In genomic region chr7:116260826-116261615, GRCm38 (mm10) we compare ENCODE assay signal across 12 mouse cellular contexts. TPM values are rescaled to one million over a fixed set of nuclear protein-coding genes. Genes with fewer than 3 reads are reported as not detected.
DNase-seq lines count a peak whose midpoint lies in the region; ATAC-seq and TF ChIP-seq lines count a peak whose summit lies in the region.
"Had no signal": no experiment of that assay in that cellular context is flagged by ENCODE, and none has a peak within 500 bp of the region (broad histone marks: within the 10 kb centered on the region; RNA-seq: fewer than 3 reads in every experiment).

No protein-coding gene starts in this region.

- no peaks in the 10 kb centered on the region for H3K27me3 ChIP-seq in stomach, postnatal 0 days (ENCODE audit: control insufficient read depth, insufficient read depth, low read length)
- H3K27me3 ChIP-seq: embryonic facial prominence, embryonic 12.5 days; neural tube, embryonic 12.5 days had no signal

- H3K4me1 ChIP-seq in stomach, postnatal 0 days (replicated peaks; ENCODE audit: control insufficient read depth, insufficient read depth) = no peaks in the 10 kb centered on the region

- peak; percentile 72 for TF ChIP-seq CTCF in layer of hippocampus, adult 2 months (conservative IDR thresholded peaks at IDR 0.05)
- TF ChIP-seq CTCF in stomach, postnatal 0 days (IDR thresholded peaks at IDR 0.05; ENCODE audit: low read depth) = peak; percentile 69

- H3K36me3 ChIP-seq in stomach, postnatal 0 days (ENCODE audit: control insufficient read depth, insufficient read depth, low read length) = no peaks in the 10 kb centered on the region
- H3K36me3 ChIP-seq: embryonic facial prominence, embryonic 12.5 days; neural tube, embryonic 12.5 days had no signal

- no peak overlapping the region for H3K4me2 ChIP-seq in stomach, postnatal 0 days (replicated peaks; ENCODE audit: low read depth)
- H3K4me2 ChIP-seq: embryonic facial prominence, embryonic 12.5 days; neural tube, embryonic 12.5 days had no signal

- no peak for DNase-seq in layer of hippocampus, adult 2 months (ENCODE audit: low spot score in 2 of 2)
- no peak for DNase-seq in layer of hippocampus, postnatal 10 days (ENCODE audit: low spot score in 2 of 2)
- DNase-seq in thymus, postnatal 4 days = peak; percentile 53
- DNase-seq in thymus, postnatal 10 days (ENCODE audit: low spot score in 2 of 2) = no peak
- DNase-seq in stomach, postnatal 0 days (ENCODE audit: low spot score) = peak; percentile 37
- no peak for DNase-seq in embryo, embryonic 10 days (ENCODE audit: low spot score)
- DNase-seq in urinary bladder, postnatal 14 days (ENCODE audit: low spot score) = no peak
- DNase-seq: kidney, adult 8-10 months had no signal

- no peak for TF ChIP-seq EP300 in stomach, postnatal 0 days (optimal IDR thresholded peaks at IDR 0.05)

- peak; percentile 63; the same call in 1 of the 2 replicates for ATAC-seq in common myeloid progenitor, adult 5-6 weeks (replicated peaks; ENCODE audit: low read depth, poor library complexity, severe bottlenecking)
- ATAC-seq in stomach, postnatal 0 days (ENCODE audit: low FRiP score, low TSS enrichment) = peak; percentile 47

- no peak overlapping the region for H3K9ac ChIP-seq in stomach, postnatal 0 days (ENCODE audit: low read length)
- H3K9ac ChIP-seq: embryonic facial prominence, embryonic 12.5 days; neural tube, embryonic 12.5 days had no signal

- H3K9me3 ChIP-seq in stomach, postnatal 0 days (ENCODE audit: control insufficient read depth, low read length) = no peaks in the 10 kb centered on the region
- H3K9me3 ChIP-seq: embryonic facial prominence, embryonic 12.5 days; neural tube, embryonic 12.5 days had no signal

- H3K27ac ChIP-seq in layer of hippocampus, adult 2 months = no peak overlapping the region
- no peak overlapping the region for H3K27ac ChIP-seq in stomach, postnatal 0 days (replicated peaks)
- H3K27ac ChIP-seq: embryonic facial prominence, embryonic 12.5 days; macrophage; neural tube, embryonic 12.5 days had no signal

- WGBS in stomach, postnatal 0 days = 63% methylated on average over 4 of the region's 4 CpGs

- H3K4me3 ChIP-seq in layer of hippocampus, adult 2 months = no peak overlapping the region
- no peak overlapping the region for H3K4me3 ChIP-seq in stomach, postnatal 0 days (ENCODE audit: low read depth, low read length)
- H3K4me3 ChIP-seq: embryonic facial prominence, embryonic 12.5 days; neural tube, embryonic 12.5 days had no signal

RNA-seq across cellular contexts. Expression of gene Plekha7, which starts 47.2 kb away (rescaled TPM):
- total RNA-seq in layer of hippocampus, adult 2 months (2021) = 10 to 100 TPM; 17.2 to 19.1 TPM
- total RNA-seq in layer of hippocampus, postnatal 10 days (2021) = 10 to 100 TPM; 20.5 to 25.9 TPM
- total RNA-seq in common myeloid progenitor, adult 5-6 weeks (2017) = 1.3 and 3.3 TPM in 2 replicates
- polyA plus RNA-seq in stomach, postnatal 0 days (2015; fragmentation: Nextera tagmentation; extraction: Ambion mirVana) = 10.1 and 11.7 TPM in 2 replicates

Comparison
In these comparisons a context has a peak if more than half of its experiments do, and no peak if none do; other contexts are left out.
1. DNase-seq: peak in thymus, postnatal 4 days (single experiment) and stomach, postnatal 0 days (single experiment); none in layer of hippocampus, adult 2 months (0 of 2), layer of hippocampus, postnatal 10 days (0 of 2), thymus, postnatal 10 days (0 of 2), embryo, embryonic 10 days (single experiment) and urinary bladder, postnatal 14 days (single experiment).